In genomic region chr2:50816364-50816763, GRCm38 (mm10) we compare ENCODE assay signal across 10 mouse cellular contexts.
"Had no signal": no experiment of that assay in that cellular context is flagged by ENCODE, and none has a peak within 500 bp of the region (broad histone marks: within the 10 kb centered on the region; RNA-seq: fewer than 3 reads in every experiment).

No protein-coding gene starts in this region.

- H3K4me3 ChIP-seq: intestine, embryonic 15.5 days; layer of hippocampus, adult 2 months; limb, embryonic 13.5 days; neural tube, embryonic 12.5 days had no signal

- H3K27ac ChIP-seq: intestine, embryonic 15.5 days; layer of hippocampus, adult 2 months; liver, embryonic 14.5 days; neural tube, embryonic 12.5 days had no signal

- H3K4me1 ChIP-seq: intestine, embryonic 15.5 days had no signal

- H3K4me2 ChIP-seq: intestine, embryonic 15.5 days; limb, embryonic 13.5 days; neural tube, embryonic 12.5 days had no signal

- H3K36me3 ChIP-seq: intestine, embryonic 15.5 days; limb, embryonic 13.5 days; neural tube, embryonic 12.5 days had no signal

- H3K9me3 ChIP-seq: intestine, embryonic 15.5 days; limb, embryonic 13.5 days; neural tube, embryonic 12.5 days had no signal

- H3K27me3 ChIP-seq: intestine, embryonic 15.5 days; limb, embryonic 13.5 days; neural tube, embryonic 12.5 days had no signal

- H3K9ac ChIP-seq: intestine, embryonic 15.5 days; limb, embryonic 13.5 days; liver, embryonic 14.5 days; neural tube, embryonic 12.5 days had no signal

- ATAC-seq: intestine, embryonic 15.5 days had no signal

- DNase-seq: kidney, adult 2 months; lung, adult 18-20 months; right cerebral cortex, postnatal 14 days; thymus, adult 18-20 months; thymus, postnatal 14 days had no signal
